Mouse (Mus musculus) forebrain, embryonic 13.5 days (tissue): ENCODE measurements around the gene Ubac2. TPM values are rescaled to one million over a fixed set of nuclear protein-coding genes. Genes with fewer than 3 reads are reported as not detected.

ENCODE experiments used
- polyA plus RNA-seq: library from polyadenylated mRNA; unstranded; fragments of >200 nt; fragmentation: Nextera tagmentation; extraction: Ambion mirVana; gene quantifications from 2 replicates; pipeline ENCODE4 v1.2.1, GENCODE M21; 2015

The Ubac2 gene
- polyA plus RNA-seq, 1 experiment from 2014 or later = 56.4 TPM

Other genes with a start within 250 kb of the Ubac2 start
- 4.2 and 5.2 TPM in 2 replicates for gene Dock9, start 80.8 kb upstream of the Ubac2 start, polyA plus RNA-seq
- gene Gpr18, start 37.2 kb downstream of the Ubac2 start, polyA plus RNA-seq = 0.14 and 0.23 TPM in 2 replicates
- 1.3 and 1.5 TPM in 2 replicates for gene Gpr183, start 86.6 kb downstream of the Ubac2 start, polyA plus RNA-seq
- not detected in 2 replicates for gene Timm8a2, start 156.1 kb downstream of the Ubac2 start, polyA plus RNA-seq
- 103 and 112 TPM in 2 replicates for gene Tm9sf2, start 228.4 kb downstream of the Ubac2 start, polyA plus RNA-seq